Mouse (Mus musculus): ENCODE measurements at regions not wholly inside any gene's neighbourhood (a gene's known extent, or its start where the extent isn't known, plus 50 kb on each side); places are given as distances from the start of the nearest gene placed in this dataset.

GRCm38 (mm10) chrX:70820518-70820917 is 229.5 kb upstream of the Mamld1 start:
- no peak for DNase-seq

GRCm38 (mm10) chrX:70817771-70818170 is 232.3 kb upstream of the Mamld1 start:
- DNase-seq, result peak; percentile 55

- DNase-seq, result peak; percentile 50
These were observed 233.4 kb upstream of the Mamld1 start for GRCm38 (mm10) chrX:70816662-70817061.

- no peak for DNase-seq
These were observed 258.3 kb upstream of the Mamld1 start for GRCm38 (mm10) chrX:70791796-70792195.

GRCm38 (mm10) chrX:70762862-70763261 is 285.9 kb upstream of the Tmem185a start:
- no peak for DNase-seq

- no peak for DNase-seq
These were observed 236.1 kb upstream of the Tmem185a start for GRCm38 (mm10) chrX:70713004-70713604.

- DNase-seq, result no peak
These were observed 205.2 kb upstream of the Tmem185a start for GRCm38 (mm10) chrX:70682194-70682593.

- no peak for DNase-seq
These were observed 190.1 kb upstream of the Tmem185a start for GRCm38 (mm10) chrX:70667092-70667491.
